Mouse (Mus musculus): Measurements from ENCODE around the gene Serpinb6a. TPM values are rescaled to one million over a fixed set of nuclear protein-coding genes. Genes with fewer than 3 reads are reported as not detected.
"Not testable (repeated sequence)": the region's sequence is repeated elsewhere in the genome, so short reads cannot be mapped to it uniquely, and the experiment has no call there.

The Serpinb6a gene
- polyA plus RNA-seq, 1 experiment from 2014 or later: 38.7 TPM

GRCm38 (mm10) chr13:33966025-33966412, 36.6 kb downstream of the Serpinb6a start:
- Histone ChIP-seq H3K4me1 (replicated peaks) (peaks cover 7% of the 10 kb centered on the region; the same call in 1 of the 2 replicates), H3K27me3 (no peaks in the 10 kb centered on the region), H3K4me3 (no peak overlapping the region), H3K9me3 (no peaks in the 10 kb centered on the region), H3K27ac (no peak overlapping the region), H3K36me3 (no peaks in the 10 kb centered on the region), H3K9ac (no peak overlapping the region), H3K4me2 (peak overlapping the region; percentile 68; the same call in 1 of the 2 replicates)
- WGBS: 73% methylated on average over 4 of the region's 4 CpGs
- ATAC-seq (ENCODE audit: low FRiP score): no peak

DNA sequence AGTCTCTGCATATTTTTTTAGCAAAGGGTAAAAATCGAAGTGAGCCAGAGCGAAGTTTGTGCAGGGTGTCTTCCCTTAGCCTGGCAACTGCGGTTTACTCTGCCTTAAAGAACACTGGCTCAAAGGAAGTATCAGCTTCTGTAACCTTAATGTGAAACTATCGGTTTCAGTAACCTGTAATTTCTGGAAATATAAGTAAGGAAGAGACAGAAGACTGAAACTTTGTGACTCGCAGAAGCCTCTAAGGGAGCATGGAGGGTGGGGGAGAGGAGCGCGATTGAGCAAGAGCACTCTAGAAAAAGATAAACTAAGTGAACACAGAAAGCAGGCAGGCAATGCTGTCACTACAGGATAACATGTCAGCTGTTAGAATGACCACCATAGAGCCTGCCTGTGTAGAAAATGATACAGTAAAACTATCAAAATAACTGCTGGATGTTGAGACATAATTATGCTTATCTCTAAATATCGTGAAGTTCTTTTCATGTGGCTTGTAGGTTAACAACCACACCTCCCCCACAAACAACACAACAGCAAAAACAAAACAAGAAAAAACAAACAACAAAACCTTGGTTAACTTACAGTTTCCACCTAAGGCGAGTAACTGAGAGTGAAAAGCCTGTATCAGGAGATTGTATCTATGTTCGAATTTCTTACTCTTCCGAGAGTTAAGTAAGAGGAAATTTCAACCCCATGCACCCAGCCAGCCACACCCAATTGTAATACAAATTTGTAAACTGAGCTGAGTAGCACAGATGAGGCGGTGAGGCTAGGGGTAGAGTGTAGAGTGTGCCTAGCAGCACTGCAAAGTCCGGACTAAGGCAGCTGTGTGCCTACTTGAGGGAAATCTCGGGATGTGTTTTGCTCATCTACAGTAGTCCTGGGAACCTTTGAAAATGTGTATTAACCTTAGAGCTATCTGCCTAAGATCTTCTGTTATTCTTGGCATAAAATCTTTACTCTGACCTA, 37.3 kb downstream of the Serpinb6a start:
- Histone ChIP-seq H3K4me1 (replicated peaks) (peaks cover 7% of the 10 kb centered on the region; the same call in 1 of the 2 replicates), H3K9ac (peak overlapping the region; percentile 75), H3K4me3 (peak overlapping the region; percentile 53), H3K4me2 (peak overlapping the region; percentile 68), H3K27ac (peak overlapping the region; percentile 82), H3K9me3 (no peaks in the 10 kb centered on the region), H3K36me3 (no peaks in the 10 kb centered on the region), H3K27me3 (no peaks in the 10 kb centered on the region)
- 20% methylated on average over 14 of the region's 14 CpGs for WGBS
- peak; percentile 30; the same call in 1 of the 2 replicates for ATAC-seq (ENCODE audit: low FRiP score)

GRCm38 (mm10) chr13:33964206-33965046, 38.2 kb downstream of the Serpinb6a start, which contains the start of gene Nqo2:
Gene Nqo2 (plus strand): TSS chr13:33964687.
- Histone ChIP-seq H3K4me1 (replicated peaks) (peaks cover 7% of the 10 kb centered on the region; the same call in 1 of the 2 replicates), H3K9me3 (no peaks in the 10 kb centered on the region), H3K4me3 (peak within 1 kb of the TSS; percentile 53), H3K4me2 (peak within 1 kb of the TSS; percentile 68), H3K9ac (peak within 1 kb of the TSS; percentile 75), H3K27ac (peak within 1 kb of the TSS; percentile 82), H3K27me3 (no peaks in the 10 kb centered on the region), H3K36me3 (no peaks in the 10 kb centered on the region)
- ATAC-seq (ENCODE audit: low FRiP score): peak; percentile 91
- 2% methylated on average over 22 of the region's 22 CpGs for WGBS

- Histone ChIP-seq H3K4me1 (replicated peaks) (no peaks in the 10 kb centered on the region), H3K9me3 (no peaks in the 10 kb centered on the region), H3K4me2 (no peak overlapping the region), H3K27ac (no peak overlapping the region), H3K4me3 (no peak overlapping the region), H3K27me3 (no peaks in the 10 kb centered on the region), H3K9ac (no peak overlapping the region), H3K36me3 (no peaks in the 10 kb centered on the region)
- ATAC-seq (ENCODE audit: low FRiP score): no peak
- WGBS: 93% methylated on average over 2 of the region's 2 CpGs
These were observed 42.8 kb downstream of the Serpinb6a start for GRCm38 (mm10) chr13:33959771-33960170.

- Histone ChIP-seq H3K4me2 (no peak overlapping the region), H3K9me3 (no peaks in the 10 kb centered on the region), H3K9ac (no peak overlapping the region), H3K4me3 (no peak overlapping the region), H3K27me3 (no peaks in the 10 kb centered on the region), H3K36me3 (no peaks in the 10 kb centered on the region), H3K4me1 (replicated peaks) (no peaks in the 10 kb centered on the region), H3K27ac (no peak overlapping the region)
- 41% methylated on average over 6 of the region's 6 CpGs for WGBS
- peak; percentile 66; the same call in 1 of the 2 replicates for ATAC-seq (ENCODE audit: low FRiP score)
These were observed 45.8 kb downstream of the Serpinb6a start for GRCm38 (mm10) chr13:33956571-33957421.

DNA sequence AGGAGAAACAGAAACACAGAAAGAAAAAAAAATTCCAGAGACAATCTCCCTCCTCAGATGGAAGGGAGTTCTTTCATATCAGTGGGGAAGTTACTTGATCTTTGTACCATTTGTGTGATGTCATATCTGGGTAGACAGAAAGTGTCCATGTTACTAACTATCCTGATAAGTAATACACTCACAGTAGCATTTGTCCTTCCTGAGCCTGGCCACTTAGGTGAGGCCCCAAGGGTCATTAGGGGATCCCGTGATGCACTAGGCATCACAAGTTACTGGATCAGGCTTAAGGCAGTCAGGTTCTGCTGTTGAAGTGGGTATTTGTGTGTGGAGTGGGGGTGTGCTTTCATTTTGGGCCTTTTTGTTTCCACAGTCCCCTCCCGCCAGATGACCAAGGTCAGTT, 49.6 kb downstream of the Serpinb6a start:
- whole genome bisulfite sequencing: 93% methylated on average over 2 of the region's 2 CpGs
- Histone ChIP-seq H3K9me3 (no peaks in the 10 kb centered on the region), H3K27ac (no peak overlapping the region), H3K4me2 (no peak overlapping the region), H3K27me3 (no peaks in the 10 kb centered on the region), H3K36me3 (no peaks in the 10 kb centered on the region), H3K9ac (no peak overlapping the region), H3K4me3 (no peak overlapping the region), H3K4me1 (replicated peaks) (no peaks in the 10 kb centered on the region)
- ATAC-seq (ENCODE audit: low FRiP score): no peak

- H3K9me3 ChIP-seq: no peaks in the 10 kb centered on the region
- H3K4me1 ChIP-seq (replicated peaks): no peaks in the 10 kb centered on the region
- H3K9ac ChIP-seq: no peak overlapping the region
- WGBS: 78% methylated on average over 1 of the region's 1 CpGs
- H3K4me3 ChIP-seq: no peak overlapping the region
- no peak overlapping the region for H3K4me2 ChIP-seq
- ATAC-seq (ENCODE audit: low FRiP score): no peak
- H3K27me3 ChIP-seq: no peaks in the 10 kb centered on the region
- no peak overlapping the region for H3K27ac ChIP-seq
- H3K36me3 ChIP-seq: no peaks in the 10 kb centered on the region
These were observed 50.5 kb downstream of the Serpinb6a start for GRCm38 (mm10) chr13:33952075-33952449.

DNA sequence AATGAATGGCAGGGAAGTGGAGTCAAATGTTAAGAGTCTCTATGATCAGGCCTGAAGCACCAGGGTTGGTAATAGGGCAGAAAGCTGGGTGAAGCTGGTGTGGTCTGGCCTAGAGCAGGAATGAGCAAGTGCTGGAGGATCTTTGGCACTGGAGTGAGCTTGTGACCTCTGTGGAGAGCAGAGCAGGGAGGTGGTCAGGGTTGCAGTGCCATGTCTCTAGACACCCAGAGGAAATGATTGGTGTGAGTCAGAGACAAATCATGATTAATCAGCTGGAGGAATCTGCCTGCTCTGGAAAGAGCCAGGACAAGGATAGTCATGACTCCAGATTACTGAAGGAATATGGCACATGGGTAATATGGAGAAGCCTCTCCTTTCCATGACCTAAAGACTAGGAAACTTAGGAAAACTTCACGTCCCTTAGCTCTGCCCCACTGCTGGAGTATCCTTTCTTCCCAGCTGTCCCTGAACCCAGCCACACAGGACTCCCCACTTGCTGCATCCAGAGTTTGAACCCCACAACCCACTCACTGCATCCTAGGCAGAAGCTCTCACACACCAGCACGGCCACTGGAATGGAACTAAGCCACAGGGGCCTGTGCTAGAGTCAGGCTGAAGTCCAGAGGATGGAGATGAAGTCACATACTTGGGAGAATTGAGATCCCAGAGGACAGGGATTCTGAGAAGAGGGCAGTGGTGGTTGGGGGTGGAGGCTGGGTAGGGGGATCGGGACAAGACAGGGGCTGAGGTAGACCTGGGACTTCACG, 51.1 kb downstream of the Serpinb6a start:
- Histone ChIP-seq H3K4me3 (no peak overlapping the region), H3K4me2 (no peak overlapping the region), H3K36me3 (no peaks in the 10 kb centered on the region), H3K9ac (no peak overlapping the region), H3K4me1 (replicated peaks) (no peaks in the 10 kb centered on the region), H3K27ac (no peak overlapping the region), H3K9me3 (no peaks in the 10 kb centered on the region), H3K27me3 (no peaks in the 10 kb centered on the region)
- 87% methylated on average over 4 of the region's 4 CpGs for WGBS
- no peak for ATAC-seq (ENCODE audit: low FRiP score)

DNA sequence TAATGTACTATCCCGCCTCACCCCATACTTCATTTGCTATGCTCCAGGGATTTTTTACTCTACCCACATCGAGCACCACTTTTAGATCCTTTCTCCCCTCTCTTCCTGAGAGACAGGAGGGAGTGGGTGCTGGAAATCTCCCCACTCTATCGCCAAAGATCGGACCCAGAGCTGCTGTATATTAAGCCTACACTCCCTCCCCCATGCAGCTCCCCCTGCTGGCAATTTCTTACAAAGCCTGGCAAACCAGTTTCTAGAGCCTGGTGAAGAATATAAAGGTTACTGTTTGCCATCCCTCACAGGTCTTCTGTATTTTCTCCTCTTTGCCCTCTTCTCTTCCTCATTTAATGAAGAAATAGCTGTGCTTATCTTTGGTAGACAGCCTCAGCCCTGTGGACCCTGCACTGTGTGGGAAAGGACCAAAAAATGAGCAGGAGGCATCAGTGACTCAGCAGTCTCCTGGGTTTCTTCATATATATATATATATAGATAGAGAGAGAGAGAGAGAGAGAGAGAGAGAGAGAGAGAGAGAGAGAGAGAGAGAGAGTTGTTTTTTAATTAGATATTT, 60.3 kb downstream of the Serpinb6a start:
- WGBS: 41% methylated on average over 4 of the region's 4 CpGs
- ATAC-seq (ENCODE audit: low FRiP score): no peak
- no peak overlapping the region for H3K9ac ChIP-seq
- no peaks in the 10 kb centered on the region for H3K36me3 ChIP-seq
- H3K4me3 ChIP-seq: no peak overlapping the region
- no peak overlapping the region for H3K27ac ChIP-seq
- H3K4me2 ChIP-seq: no peak overlapping the region
- no peaks in the 10 kb centered on the region for H3K27me3 ChIP-seq
- no peaks in the 10 kb centered on the region for H3K9me3 ChIP-seq
- H3K4me1 ChIP-seq (replicated peaks): no peaks in the 10 kb centered on the region

GRCm38 (mm10) chr13:33941288-33941808, 61.2 kb downstream of the Serpinb6a start:
- Histone ChIP-seq H3K4me1 (replicated peaks) (peaks cover under 1% of the 10 kb centered on the region; the same call in 1 of the 2 replicates), H3K4me2 (no peak overlapping the region), H3K4me3 (no peak overlapping the region), H3K27ac (no peak overlapping the region), H3K27me3 (no peaks in the 10 kb centered on the region), H3K36me3 (no peaks in the 10 kb centered on the region), H3K9ac (no peak overlapping the region), H3K9me3 (no peaks in the 10 kb centered on the region)
- WGBS: 89% methylated on average over 5 of the region's 5 CpGs
- no peak for ATAC-seq (ENCODE audit: low FRiP score)

DNA sequence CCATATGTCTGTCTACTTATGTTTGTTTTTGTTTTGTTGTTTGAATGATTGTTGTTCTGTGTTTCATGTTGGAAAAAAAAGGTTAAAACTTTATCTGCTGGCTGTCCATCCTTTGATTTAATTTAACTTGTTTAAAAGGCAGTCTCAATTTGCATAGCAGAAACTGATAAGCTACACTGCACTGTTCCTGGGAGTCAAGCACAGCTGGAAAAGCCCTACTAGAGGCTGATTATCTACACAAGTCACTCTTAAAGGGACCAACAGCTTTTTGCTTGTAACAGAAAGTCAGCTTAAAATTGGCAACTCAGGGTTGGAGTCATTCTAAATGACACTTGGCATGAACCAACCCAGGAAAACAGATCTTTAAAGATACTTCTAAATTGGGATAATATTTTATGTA, 65.0 kb downstream of the Serpinb6a start:
- H3K9ac ChIP-seq; H3K4me1 ChIP-seq (replicated peaks); H3K4me3 ChIP-seq; H3K36me3 ChIP-seq; H3K4me2 ChIP-seq; H3K27ac ChIP-seq; ATAC-seq (ENCODE audit: low FRiP score); H3K9me3 ChIP-seq; H3K27me3 ChIP-seq: not testable (repeated sequence)
